Mouse (Mus musculus) midbrain, embryonic 14.5 days (tissue): ENCODE data around the gene Gm49486. TPM values are rescaled to one million over a fixed set of nuclear protein-coding genes. Genes with fewer than 3 reads are reported as not detected.

ENCODE experiments used
- ATAC-seq: fragments of 200-750 bp; cut with Nextera tagmentation; 2 replicates; pipeline ENCODE4 v1.8.0; 2017; ENCODE audit warnings: moderate number of reproducible peaks, moderate library complexity; ENCODE audit not compliant: low FRiP score, low TSS enrichment
- DNase-seq: peaks from one replicate; pipeline ENCODE4 v3.0.0-alpha.2; 2015
- H3K27ac ChIP-seq: fragments of 300-500 bp; sonication (generic); replicated peaks from 2 replicates; pipeline ENCODE4 v1.5.1; 2014; ENCODE audit warnings: mild to moderate bottlenecking, low read depth, low read length, moderate library complexity
- H3K27me3 ChIP-seq: fragments of 300-500 bp; sonication (generic); 2 replicates; pipeline ENCODE4 v1.6.1; 2014; ENCODE audit warnings: low read length, control low read depth, mixed read lengths; ENCODE audit not compliant: control insufficient read depth, insufficient read depth
- H3K36me3 ChIP-seq: fragments of 300-500 bp; sonication (generic); 2 replicates; pipeline ENCODE4 v1.6.1; 2014; ENCODE audit warnings: low read length, control low read depth; ENCODE audit not compliant: control insufficient read depth, insufficient read depth
- H3K4me1 ChIP-seq: fragments of 300-500 bp; sonication (generic); 2 replicates; pipeline ENCODE4 v1.6.1; 2014; ENCODE audit warnings: mild to moderate bottlenecking, antibody characterized with exemption, low read length, control low read depth; ENCODE audit not compliant: control insufficient read depth, insufficient read depth
- H3K4me2 ChIP-seq: fragments of 300-500 bp; sonication (generic); 2 replicates; pipeline ENCODE4 v1.6.1; 2014; ENCODE audit warnings: mild to moderate bottlenecking, low read length, moderate library complexity
- H3K4me3 ChIP-seq: fragments of 300-500 bp; sonication (generic); replicated peaks from 2 replicates; pipeline ENCODE4 v1.5.1; 2014; ENCODE audit warnings: low read depth, low read length
- H3K9ac ChIP-seq: fragments of 300-500 bp; sonication (generic); replicated peaks from 2 replicates; pipeline ENCODE4 v1.6.1; 2014; ENCODE audit warnings: mild to moderate bottlenecking, low read length, moderate library complexity
- H3K9me3 ChIP-seq: fragments of 300-500 bp; sonication (generic); 2 replicates; pipeline ENCODE4 v1.6.1; 2016; ENCODE audit warnings: low read length, control low read depth, mixed read lengths; ENCODE audit not compliant: control insufficient read depth
- WGBS: fragments of 180-500 bp; shearing (Covaris S2); extraction: QIAGEN DNeasy Blood & Tissue Kit; methylation state at CpG from one replicate; pipeline ENCODE4 v1.1.7; 2014; 5-methylcytosine and 5-hydroxymethylcytosine counted together
- polyA plus RNA-seq: library from polyadenylated mRNA; unstranded; fragments of >200 nt; fragmentation: Nextera tagmentation; extraction: Ambion mirVana; gene quantifications from 2 replicates; pipeline ENCODE4 v1.2.1, GENCODE M21; 2014

Gm49486 gene
- polyA plus RNA-seq, 1 experiment from 2014 or later: 1.6 TPM

DNA sequence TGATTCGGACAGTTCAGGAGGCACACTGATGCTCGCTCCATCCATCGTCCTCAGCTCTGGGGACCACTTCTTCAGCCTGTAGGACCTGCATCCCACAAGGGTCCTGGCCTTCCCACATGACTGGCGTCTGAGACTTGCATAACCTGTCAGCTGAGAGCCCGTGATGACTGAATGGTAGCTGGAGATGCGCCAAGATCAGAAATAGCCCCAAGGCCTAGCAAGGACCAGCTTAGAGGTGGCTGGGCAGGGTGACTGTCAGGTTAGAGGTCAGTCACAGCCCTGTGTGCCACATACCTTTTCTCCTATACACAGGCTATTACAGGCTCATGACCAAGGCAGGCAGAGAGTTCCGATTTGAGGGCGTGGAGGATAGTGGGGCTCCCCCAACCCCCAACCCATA lies 33.7 kb upstream of the Gm49486 start:
- Histone ChIP-seq H3K9me3 (no peaks in the 10 kb centered on the region), H3K36me3 (no peaks in the 10 kb centered on the region), H3K27me3 (no peaks in the 10 kb centered on the region), H3K4me1 (peaks cover 21% of the 10 kb centered on the region), H3K4me3 (no peak overlapping the region), H3K4me2 (no peak overlapping the region), H3K27ac (0 out of 2 replicates have a peak overlapping the region, but pooled peaks have one; percentile 8), H3K9ac (no peak overlapping the region)
- 88% methylated on average over 8 of the region's 8 CpGs for WGBS
- ATAC-seq (no peak), DNase-seq (no peak)

- Histone ChIP-seq H3K4me3 (no peak overlapping the region), H3K4me1 (peaks cover 20% of the 10 kb centered on the region), H3K27me3 (no peaks in the 10 kb centered on the region), H3K9ac (no peak overlapping the region), H3K36me3 (no peaks in the 10 kb centered on the region), H3K4me2 (no peak overlapping the region), H3K9me3 (no peaks in the 10 kb centered on the region), H3K27ac (no peak overlapping the region)
- ATAC-seq: no peak
- WGBS: 93% methylated on average over 12 of the region's 12 CpGs
- no peak for DNase-seq
Observed at GRCm38 (mm10) chr15:79199390-79199976, 29.7 kb upstream of the Gm49486 start.

DNA sequence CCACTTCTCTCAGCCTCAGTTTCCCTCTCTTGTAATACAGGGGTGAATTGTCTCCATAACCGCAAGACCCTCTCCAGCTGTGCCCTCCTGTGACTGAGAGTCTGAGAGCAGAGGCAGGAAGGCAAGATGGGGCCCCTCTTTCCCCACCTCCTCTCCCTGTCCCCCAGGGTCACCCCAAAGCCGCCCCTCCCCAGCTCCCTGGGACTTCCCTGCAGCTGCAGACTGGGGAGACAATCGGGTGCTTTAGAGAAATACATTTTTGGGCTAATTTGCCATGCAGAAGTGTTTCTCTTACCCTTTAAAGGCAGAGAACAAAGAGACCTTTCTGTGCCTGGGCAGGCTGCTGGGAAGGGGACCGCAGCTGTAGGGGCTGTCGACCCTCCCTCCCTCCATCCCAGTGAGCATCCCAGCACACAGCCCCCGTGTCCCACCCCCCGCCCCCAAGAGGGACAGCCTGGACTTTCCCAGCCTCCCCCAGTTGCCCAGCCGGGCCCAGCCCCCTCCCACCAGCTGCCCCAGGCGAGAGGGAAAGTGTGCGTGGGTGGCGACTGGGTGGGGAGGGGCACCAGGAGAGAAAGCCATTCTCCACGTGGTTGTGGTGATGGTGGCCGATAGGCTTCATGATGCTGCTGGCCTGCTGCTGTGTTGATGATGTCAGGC lies 27.6 kb upstream of the Gm49486 start:
- peak; percentile 75 for ATAC-seq
- H3K27me3 ChIP-seq: no peaks in the 10 kb centered on the region
- H3K36me3 ChIP-seq: no peaks in the 10 kb centered on the region
- WGBS: 8% methylated on average over 13 of the region's 13 CpGs
- no peak overlapping the region for H3K4me3 ChIP-seq
- H3K4me2 ChIP-seq: peak overlapping the region; percentile 14; the same call in 1 of the 2 replicates
- peak overlapping the region; percentile 72 for H3K27ac ChIP-seq
- H3K9ac ChIP-seq: no peak overlapping the region; the same call in 1 of the 2 replicates
- peaks cover 20% of the 10 kb centered on the region for H3K4me1 ChIP-seq
- H3K9me3 ChIP-seq: no peaks in the 10 kb centered on the region
- DNase-seq: peak; percentile 61

GRCm38 (mm10) chr15:79202575-79202974 lies 26.6 kb upstream of the Gm49486 start:
- Histone ChIP-seq H3K4me2 (peak overlapping the region; percentile 15; the same call in 1 of the 2 replicates), H3K27me3 (no peaks in the 10 kb centered on the region), H3K4me3 (no peak overlapping the region), H3K9me3 (no peaks in the 10 kb centered on the region), H3K9ac (no peak overlapping the region; the same call in 1 of the 2 replicates), H3K4me1 (peaks cover 20% of the 10 kb centered on the region), H3K27ac (peak overlapping the region; percentile 72), H3K36me3 (no peaks in the 10 kb centered on the region)
- 27% methylated on average over 10 of the region's 10 CpGs for WGBS
- peak; percentile 41 for ATAC-seq
- peak; percentile 31 for DNase-seq

- H3K27me3 ChIP-seq: no peaks in the 10 kb centered on the region
- H3K9me3 ChIP-seq: no peaks in the 10 kb centered on the region
- DNase-seq: no peak
- H3K4me3 ChIP-seq: no peak overlapping the region
- H3K9ac ChIP-seq: no peak overlapping the region
- H3K36me3 ChIP-seq: no peaks in the 10 kb centered on the region
- H3K27ac ChIP-seq: no peak overlapping the region
- 82% methylated on average over 6 of the region's 6 CpGs for WGBS
- no peak for ATAC-seq
- H3K4me2 ChIP-seq: no peak overlapping the region
- H3K4me1 ChIP-seq: no peaks in the 10 kb centered on the region
Observed at GRCm38 (mm10) chr15:79208211-79208610, 21.0 kb upstream of the Gm49486 start.

DNA sequence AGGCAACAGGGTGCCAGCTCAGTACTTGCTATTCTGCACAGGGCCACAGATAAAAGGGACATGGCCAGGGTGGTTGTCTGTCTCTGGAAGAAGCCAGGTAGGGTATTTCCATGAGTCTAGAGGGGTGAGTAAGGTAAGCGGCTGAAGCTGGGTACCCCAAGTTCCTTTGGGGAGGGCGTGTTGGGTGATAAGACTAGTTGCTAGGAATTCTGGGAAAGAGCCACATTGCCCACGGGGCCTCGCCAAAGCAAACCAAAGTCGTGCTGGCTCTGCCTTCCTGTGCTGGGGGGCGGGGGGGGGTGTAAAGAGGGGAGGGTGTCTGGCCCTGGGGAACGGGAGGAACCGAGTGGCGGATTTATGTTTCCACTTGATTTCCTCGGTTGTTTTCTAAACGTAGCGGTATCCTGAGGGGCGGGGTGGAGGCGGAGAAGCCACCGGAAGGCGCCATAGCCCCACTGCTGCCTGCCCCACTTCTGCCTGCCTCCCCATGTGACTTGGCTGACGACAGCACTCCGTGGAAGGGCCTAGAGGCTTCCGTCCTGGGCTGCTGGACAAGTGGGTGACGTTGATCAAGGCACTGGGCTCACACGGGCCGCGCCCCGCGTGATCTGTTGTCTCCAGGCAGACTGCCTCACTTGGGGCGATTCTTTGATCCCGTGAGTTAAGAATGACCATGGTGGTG lies 20.3 kb upstream of the Gm49486 start:
- DNase-seq: no peak
- Histone ChIP-seq H3K9me3 (no peaks in the 10 kb centered on the region), H3K36me3 (no peaks in the 10 kb centered on the region), H3K4me2 (no peak overlapping the region), H3K27ac (no peak overlapping the region), H3K4me3 (no peak overlapping the region), H3K27me3 (no peaks in the 10 kb centered on the region), H3K9ac (no peak overlapping the region), H3K4me1 (no peaks in the 10 kb centered on the region)
- ATAC-seq: no peak
- 76% methylated on average over 27 of the region's 27 CpGs for WGBS

GRCm38 (mm10) chr15:79210357-79210756 lies 18.8 kb upstream of the Gm49486 start:
- ATAC-seq: no peak
- WGBS: 80% methylated on average over 2 of the region's 2 CpGs

DNA sequence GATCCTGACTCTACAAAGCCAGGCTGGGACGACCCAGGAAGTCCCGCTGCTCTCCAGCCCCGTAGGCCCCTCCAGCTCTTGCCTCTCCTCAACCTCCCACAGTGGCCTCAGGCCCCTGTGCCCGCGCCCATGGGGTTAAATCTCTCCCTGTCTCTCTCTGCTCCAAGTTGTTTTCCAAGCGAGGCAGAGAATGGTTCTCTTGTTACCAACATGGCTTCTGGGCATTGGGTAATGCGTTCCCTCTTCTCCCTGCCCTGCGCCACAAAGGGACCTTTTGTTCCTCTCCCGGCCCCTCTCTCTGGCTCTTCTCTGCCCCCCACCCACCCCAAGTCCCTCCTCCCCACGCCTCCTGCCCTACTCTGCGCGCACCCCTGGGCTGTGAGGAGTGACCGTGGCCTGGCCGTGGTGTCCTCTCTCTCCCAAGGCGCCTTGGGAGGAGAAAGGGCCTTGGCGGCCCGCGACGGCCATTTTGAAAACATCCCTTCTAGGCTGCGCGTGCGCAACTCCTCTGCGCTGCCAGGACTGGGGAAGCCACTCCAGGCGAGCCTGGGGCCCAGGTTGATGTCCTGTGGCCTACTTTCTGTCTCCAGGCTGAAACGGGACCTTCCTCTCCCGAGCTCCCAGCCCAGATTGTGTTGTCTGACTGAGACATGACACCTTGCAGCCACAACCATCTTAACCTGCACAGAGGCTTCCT lies 16.3 kb upstream of the Gm49486 start:
- Histone ChIP-seq H3K27ac (no peak overlapping the region), H3K4me1 (no peaks in the 10 kb centered on the region), H3K4me3 (no peak overlapping the region), H3K9me3 (no peaks in the 10 kb centered on the region), H3K4me2 (no peak overlapping the region), H3K36me3 (no peaks in the 10 kb centered on the region), H3K27me3 (no peaks in the 10 kb centered on the region), H3K9ac (no peak overlapping the region)
- DNase-seq (no peak), ATAC-seq (no peak)
- 86% methylated on average over 26 of the region's 26 CpGs for whole genome bisulfite sequencing

More at GRCm38 (mm10) chr15:79210357-79210756, 18.8 kb upstream of the Gm49486 start:
- Histone ChIP-seq H3K9me3 (no peaks in the 10 kb centered on the region), H3K36me3 (no peaks in the 10 kb centered on the region), H3K27me3 (no peaks in the 10 kb centered on the region), H3K4me1 (no peaks in the 10 kb centered on the region), H3K27ac (no peak overlapping the region), H3K9ac (no peak overlapping the region), H3K4me2 (no peak overlapping the region), H3K4me3 (no peak overlapping the region)
- no peak for DNase-seq
